Mouse (Mus musculus): Measurements from ENCODE around the gene Rab11fip5.

GRCm38 (mm10) chr6:85355753-85356152 is 18.7 kb downstream of the Rab11fip5 start:
- no peak for TF ChIP-seq CTCF (IDR thresholded peaks at IDR 0.05; ENCODE audit: extremely low read depth, insufficient read length, insufficient replicate concordance, low read depth, low read length)
- TF ChIP-seq POLR2A (IDR thresholded peaks at IDR 0.05; ENCODE audit: low read depth, low read length) = no peak
